Mouse (Mus musculus) cerebellum, adult 8-10 months (tissue): Measurements from ENCODE around the gene Ptpdc1.

Experiments used
- DNase-seq: peaks from one replicate; pipeline ENCODE4 v3.0.0; 2022

The Ptpdc1 gene

GRCm38 (mm10) chr13:48653788-48654770 lies 28.6 kb upstream of the Ptpdc1 start:
- DNase-seq = peak; percentile 80

GRCm38 (mm10) chr13:48651132-48652065 lies 25.9 kb upstream of the Ptpdc1 start:
- DNase-seq = no peak

GRCm38 (mm10) chr13:48650615-48651014 lies 25.2 kb upstream of the Ptpdc1 start:
- no peak for DNase-seq

GRCm38 (mm10) chr13:48646696-48647095 lies 21.2 kb upstream of the Ptpdc1 start:
- no peak for DNase-seq

- no peak for DNase-seq
These were observed 18.5 kb upstream of the Ptpdc1 start for GRCm38 (mm10) chr13:48643991-48644390.

GRCm38 (mm10) chr13:48643072-48643471 lies 17.6 kb upstream of the Ptpdc1 start:
- no peak for DNase-seq

GRCm38 (mm10) chr13:48639570-48639969 lies 14.1 kb upstream of the Ptpdc1 start:
- peak; percentile 50 for DNase-seq

- DNase-seq = no peak
These were observed 12.2 kb upstream of the Ptpdc1 start for GRCm38 (mm10) chr13:48637706-48638105.

GRCm38 (mm10) chr13:48631691-48632090 lies 6.2 kb upstream of the Ptpdc1 start:
- DNase-seq = no peak

GRCm38 (mm10) chr13:48624968-48625398 lies 481 bp downstream of the Ptpdc1 start:
- DNase-seq = no peak

- DNase-seq = no peak
These were observed 6.6 kb downstream of the Ptpdc1 start for GRCm38 (mm10) chr13:48618890-48619289.

GRCm38 (mm10) chr13:48617774-48618173 lies 7.7 kb downstream of the Ptpdc1 start:
- no peak for DNase-seq

- DNase-seq = no peak
These were observed 10.9 kb downstream of the Ptpdc1 start for GRCm38 (mm10) chr13:48614525-48614924.

GRCm38 (mm10) chr13:48609106-48609505 lies 16.4 kb downstream of the Ptpdc1 start:
- no peak for DNase-seq

- no peak for DNase-seq
These were observed 20.9 kb downstream of the Ptpdc1 start for GRCm38 (mm10) chr13:48604591-48604990.

GRCm38 (mm10) chr13:48603296-48603695 lies 22.2 kb downstream of the Ptpdc1 start:
- no peak for DNase-seq

GRCm38 (mm10) chr13:48594605-48595004 lies 30.9 kb downstream of the Ptpdc1 start:
- DNase-seq = no peak

GRCm38 (mm10) chr13:48594031-48594430 lies 31.4 kb downstream of the Ptpdc1 start:
- no peak for DNase-seq

- no peak for DNase-seq
These were observed 32.3 kb downstream of the Ptpdc1 start for GRCm38 (mm10) chr13:48593181-48593580.

- DNase-seq = no peak
These were observed 34.7 kb downstream of the Ptpdc1 start for GRCm38 (mm10) chr13:48590743-48591142.

GRCm38 (mm10) chr13:48587354-48587753 lies 38.1 kb downstream of the Ptpdc1 start:
- DNase-seq = no peak

GRCm38 (mm10) chr13:48586496-48586895 lies 39.0 kb downstream of the Ptpdc1 start:
- no peak for DNase-seq

GRCm38 (mm10) chr13:48585786-48586185 lies 39.7 kb downstream of the Ptpdc1 start:
- no peak for DNase-seq
